Mouse (Mus musculus) large intestine, adult 2 months (tissue): Measurements from ENCODE around the gene Calcoco2. TPM values are rescaled to one million over a fixed set of nuclear protein-coding genes. Genes with fewer than 3 reads are reported as not detected.

ENCODE experiments used
- polyA plus RNA-seq: library from polyadenylated mRNA; depleted of rRNA; stranded (reverse); fragments of >200 nt; gene quantifications from 2 replicates; pipeline ENCODE4 v1.2.3, GENCODE M21; 2012; rRNA removed

Gene Calcoco2
- polyA plus RNA-seq, 1 experiment = not detected

Other genes with a start within 250 kb of the Calcoco2 start
- 135 and 254 TPM in 2 replicates for gene B4galnt2, start 197.1 kb downstream of the Calcoco2 start, polyA plus RNA-seq
- gene Igf2bp1, start 106.0 kb downstream of the Calcoco2 start, polyA plus RNA-seq = not detected in 2 replicates
- 13.0 and 48.1 TPM in 2 replicates for gene Gip, start 87.4 kb downstream of the Calcoco2 start, polyA plus RNA-seq
- 45.5 and 45.6 TPM in 2 replicates for gene Snf8, start 77.1 kb downstream of the Calcoco2 start, polyA plus RNA-seq
- gene Ube2z, start 46.6 kb downstream of the Calcoco2 start, polyA plus RNA-seq = 41.3 and 41.4 TPM in 2 replicates
- 1,161 and 1,322 TPM in 2 replicates for gene Atp5g1, start 36.3 kb downstream of the Calcoco2 start, polyA plus RNA-seq
- gene Ttll6, start 21.8 kb upstream of the Calcoco2 start, polyA plus RNA-seq = 0.10 TPM in 1 of 2 replicates, not detected in the other
- gene Hoxb13, start 82.4 kb upstream of the Calcoco2 start, polyA plus RNA-seq = 0.27 TPM in 1 of 2 replicates, not detected in the other
- 0.25 and 16.0 TPM in 2 replicates for gene Hoxb9, start 159.5 kb upstream of the Calcoco2 start, polyA plus RNA-seq
- gene Hoxb8, start 169.9 kb upstream of the Calcoco2 start, polyA plus RNA-seq = 2.6 and 11.7 TPM in 2 replicates
- gene Hoxb7, start 174.7 kb upstream of the Calcoco2 start, polyA plus RNA-seq = 1.4 and 6.5 TPM in 2 replicates
- 4.7 and 23.1 TPM in 2 replicates for gene Hoxb6, start 180.5 kb upstream of the Calcoco2 start, polyA plus RNA-seq
- 2.6 and 5.1 TPM in 2 replicates for gene Hoxb5, start 191.4 kb upstream of the Calcoco2 start, polyA plus RNA-seq
- 2.5 and 3.0 TPM in 2 replicates for gene Hoxb4, start 206.3 kb upstream of the Calcoco2 start, polyA plus RNA-seq
- 2.3 and 3.4 TPM in 2 replicates for gene Hoxb3, start 211.4 kb upstream of the Calcoco2 start, polyA plus RNA-seq
- 3.8 and 4.8 TPM in 2 replicates for gene Hoxb2, start 238.6 kb upstream of the Calcoco2 start, polyA plus RNA-seq